Mouse (Mus musculus): Measurements from ENCODE around the gene Sec14l3.

The Sec14l3 gene

GRCm38 (mm10) chr11:4123922-4124321, 59.3 kb downstream of the Sec14l3 start:
- DNase-seq (ENCODE audit: extremely low read depth, insufficient read length, low spot score) = no peak

DNA sequence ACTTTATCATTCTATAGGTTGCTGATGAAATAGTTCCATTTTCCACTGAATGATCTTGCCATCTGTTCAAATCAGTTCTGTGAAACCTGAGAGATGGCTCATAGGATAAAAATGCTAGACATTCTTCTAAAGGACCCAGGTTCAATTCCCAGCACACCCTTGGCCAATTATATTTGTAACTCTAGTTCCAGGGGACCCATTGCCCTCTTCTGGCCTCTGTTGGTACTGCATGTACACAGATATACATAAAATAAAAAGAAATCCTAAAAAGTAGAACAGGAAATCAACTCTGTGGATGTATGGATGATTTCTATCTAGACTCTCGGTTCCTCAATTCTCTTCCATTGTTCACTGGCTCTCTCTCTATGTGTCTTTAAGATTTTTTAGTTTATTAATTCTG, 62.4 kb downstream of the Sec14l3 start:
- DNase-seq (ENCODE audit: extremely low read depth, insufficient read length, low spot score) = no peak
